Mouse (Mus musculus): ENCODE data around the gene Esrrb.

DNA sequence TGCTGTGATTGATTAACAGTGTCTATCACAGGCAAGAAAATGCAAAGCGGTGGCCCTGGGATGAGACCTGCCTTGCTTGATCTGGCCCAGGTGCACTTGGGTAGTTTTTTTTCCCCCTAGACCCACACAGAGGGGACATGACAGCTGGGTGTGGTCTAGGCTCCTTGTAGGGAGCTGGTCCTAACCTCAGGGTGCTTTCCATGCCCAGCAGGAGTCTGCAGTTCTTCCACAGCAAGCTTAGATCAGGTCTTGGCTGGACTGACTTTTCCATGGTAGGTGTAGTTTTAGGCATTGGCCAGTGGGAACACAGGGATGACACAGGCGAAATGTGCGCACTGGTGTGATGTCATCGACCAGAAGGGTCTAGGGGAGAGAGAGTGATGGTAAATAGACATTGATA lies 136.2 kb downstream of the Esrrb start:
- TF ChIP-seq CTCF (IDR thresholded peaks at IDR 0.05): no peak
- TF ChIP-seq POLR2A (IDR thresholded peaks at IDR 0.05; ENCODE audit: insufficient read depth, low read depth, low read length): no peak
